Mouse (Mus musculus) liver, embryonic 14.5 days (tissue): ENCODE results near the gene Thrap3. TPM values are rescaled to one million over a fixed set of nuclear protein-coding genes. Genes with fewer than 3 reads are reported as not detected.
"Not testable (repeated sequence)": the region's sequence is repeated elsewhere in the genome, so short reads cannot be mapped to it uniquely, and the experiment has no call there.

Source experiments
- ATAC-seq: fragments of 200-750 bp; cut with Nextera tagmentation; 2 replicates; pipeline ENCODE4 v1.8.0; 2017; ENCODE audit warnings: moderate number of reproducible peaks, mild to moderate bottlenecking, moderate library complexity; ENCODE audit not compliant: insufficient read depth
- DNase-seq, 3 experiments: peaks; one replicate each; pipeline ENCODE4 v3.0.0-alpha.2; 2012 to 2013; ENCODE audit warnings: low read depth in 3 of 3, low spot score in 3 of 3
- H3K27ac ChIP-seq: fragments of 300-500 bp; sonication (generic); 2 replicates; pipeline ENCODE4 v1.5.1; 2014; ENCODE audit warnings: moderate library complexity, mild to moderate bottlenecking, control low read depth, inconsistent platforms
- H3K27me3 ChIP-seq: fragments of 300-500 bp; sonication (generic); 2 replicates; pipeline ENCODE4 v1.6.1; 2014; ENCODE audit warnings: mild to moderate bottlenecking, low read length, moderate library complexity; ENCODE audit not compliant: control insufficient read depth, insufficient read depth
- H3K36me3 ChIP-seq: fragments of 300-500 bp; sonication (generic); replicated peaks from 2 replicates; pipeline ENCODE4 v1.6.1; 2014; ENCODE audit warnings: low read depth; ENCODE audit not compliant: control insufficient read depth, insufficient read depth
- H3K4me1 ChIP-seq, 2 experiments: fragments of 200-500 bp in 1 of 2; fragments of 300-500 bp in 1 of 2; sonication (generic) in 1 of 2; replicated peaks; 2 replicates each; pipeline ENCODE4 v1.6.1; 2012 to 2014; ENCODE audit warnings: antibody characterized with exemption in 1 of 2, inconsistent platforms in 1 of 2, low read length in 1 of 2; ENCODE audit not compliant: control insufficient read depth in 2 of 2, insufficient read depth in 2 of 2
- H3K4me2 ChIP-seq: fragments of 300-500 bp; sonication (generic); 2 replicates; pipeline ENCODE4 v1.6.1; 2014; ENCODE audit warnings: low read depth, mild to moderate bottlenecking, control low read depth, moderate library complexity
- H3K4me3 ChIP-seq, 2 experiments: fragments of 200-500 bp in 1 of 2; fragments of 300-500 bp in 1 of 2; sonication (generic) in 1 of 2; 2 replicates each; pipeline ENCODE4 v1.5.1; 2012 to 2014; ENCODE audit warnings: low read depth in 2 of 2, low read length in 2 of 2, mild to moderate bottlenecking in 2 of 2, control low read depth in 1 of 2, inconsistent platforms in 1 of 2, moderate library complexity in 1 of 2; ENCODE audit not compliant: insufficient read depth in 1 of 2
- H3K9ac ChIP-seq: fragments of 300-500 bp; sonication (generic); replicated peaks from 2 replicates; pipeline ENCODE4 v1.6.1; 2014; ENCODE audit warnings: mild to moderate bottlenecking, control low read depth, moderate library complexity
- H3K9me3 ChIP-seq: fragments of 300-500 bp; sonication (generic); 2 replicates; pipeline ENCODE4 v1.6.1; 2016; ENCODE audit warnings: low read length, mixed read lengths; ENCODE audit not compliant: control insufficient read depth
- CTCF ChIP-seq: IDR thresholded peaks from 2 replicates; pipeline ENCODE4 v1.5.1; 2016; ENCODE audit warnings: antibody characterized with exemption, low read depth, control low read depth
- EP300 ChIP-seq: IDR thresholded peaks from 2 replicates; pipeline ENCODE4 v1.6.1; 2016; ENCODE audit warnings: antibody characterized with exemption, low read depth
- WGBS: fragments of 180-500 bp; shearing (Covaris S2); extraction: QIAGEN DNeasy Blood & Tissue Kit; methylation state at CpG from one replicate; pipeline ENCODE4 v1.1.7; 2014; ENCODE audit not compliant: insufficient replicate concordance; 5-methylcytosine and 5-hydroxymethylcytosine counted together
- polyA plus RNA-seq, 2 experiments: library from polyadenylated mRNA; depleted of rRNA in 1 of 2; stranded (reverse) in 1 of 2; unstranded in 1 of 2; fragments of >200 nt; fragmentation: Nextera tagmentation in 1 of 2; extraction: Ambion mirVana in 1 of 2; gene quantifications; 2 replicates each; pipeline versions ENCODE4 v1.2.1 to v1.2.3; 2012 to 2014

The Thrap3 gene
- polyA plus RNA-seq, 2 experiments: 62.6 to 77.9 TPM

DNA sequence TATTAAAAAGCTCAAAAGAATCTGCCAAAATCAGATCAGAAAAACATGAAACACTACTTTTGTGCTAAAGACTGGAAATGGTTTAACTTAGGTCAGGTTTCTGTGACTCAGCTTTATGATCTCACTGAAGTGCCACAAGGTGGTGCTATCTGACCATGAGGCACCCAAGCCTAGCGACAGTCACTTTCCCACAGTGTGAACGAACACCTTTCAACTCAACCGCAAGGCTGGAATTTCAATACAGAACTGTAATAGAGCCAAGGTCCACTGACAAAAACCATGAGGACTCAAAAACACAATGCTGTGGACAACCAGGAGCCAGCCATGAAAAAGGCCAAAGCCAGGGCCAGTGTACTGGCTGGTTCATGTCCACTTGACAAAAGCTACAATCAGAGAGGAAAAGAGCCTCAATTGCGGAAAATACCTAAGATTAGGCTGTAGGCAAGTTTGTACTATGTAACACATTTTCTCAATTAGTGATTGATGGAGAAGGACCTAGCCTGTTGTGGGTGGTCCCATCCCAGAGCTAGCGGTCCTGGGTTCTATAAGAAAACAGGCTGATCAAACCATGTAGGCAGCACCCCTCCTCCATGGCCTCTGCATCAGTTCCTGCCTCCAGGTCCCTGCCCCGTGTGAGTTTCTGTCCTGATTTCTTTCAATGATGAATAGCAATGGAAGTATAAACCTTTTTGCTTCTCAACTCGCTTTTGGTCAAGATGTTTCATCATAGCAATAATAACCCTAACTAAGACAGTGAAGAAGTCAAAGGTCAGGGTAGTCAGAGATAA is 21.2 kb downstream of the Thrap3 start:
- ATAC-seq (peak; percentile 55; the same call in 1 of the 2 replicates), DNase-seq (peak in 1 of 3 experiments; percentile 38)
- Histone ChIP-seq H3K9me3 (no peaks in the 10 kb centered on the region), H3K4me1 (no peaks in the 10 kb centered on the region), H3K36me3 (peaks cover 83% of the 10 kb centered on the region), H3K4me3 (no peak overlapping the region), H3K27me3 (no peaks in the 10 kb centered on the region), H3K27ac (no peak overlapping the region), H3K4me2 (no peak overlapping the region), H3K9ac (no peak overlapping the region)
- peak; percentile 84 for TF ChIP-seq CTCF
- TF ChIP-seq EP300: no peak
- 67% methylated on average over 7 of the region's 7 CpGs for WGBS

DNA sequence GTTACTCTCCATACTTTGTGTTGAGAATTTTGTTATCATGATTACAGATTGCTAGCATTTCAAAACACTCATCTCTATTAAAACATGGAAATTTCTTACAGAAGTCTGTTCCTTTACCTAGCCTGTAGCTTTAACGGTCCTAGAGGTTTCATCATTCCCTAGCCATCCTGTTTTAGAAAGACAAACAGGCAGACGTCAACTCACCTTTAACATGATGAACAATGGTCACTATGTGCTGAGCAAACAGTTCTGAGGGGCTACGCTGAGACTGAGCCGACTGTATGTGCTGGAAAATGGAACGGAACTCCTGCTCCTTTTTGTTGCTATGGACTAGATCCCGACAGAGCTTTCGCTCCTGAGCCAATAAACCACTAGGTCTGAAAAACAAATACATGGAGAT is 26.6 kb downstream of the Thrap3 start:
- not testable (repeated sequence) for DNase-seq, H3K4me1 ChIP-seq, H3K9me3 ChIP-seq, ATAC-seq, H3K27me3 ChIP-seq, H3K9ac ChIP-seq, H3K4me2 ChIP-seq, H3K4me3 ChIP-seq, H3K27ac ChIP-seq
- peaks cover 90% of the 10 kb centered on the region for H3K36me3 ChIP-seq
- WGBS: 74% methylated on average over 7 of the region's 7 CpGs

DNA sequence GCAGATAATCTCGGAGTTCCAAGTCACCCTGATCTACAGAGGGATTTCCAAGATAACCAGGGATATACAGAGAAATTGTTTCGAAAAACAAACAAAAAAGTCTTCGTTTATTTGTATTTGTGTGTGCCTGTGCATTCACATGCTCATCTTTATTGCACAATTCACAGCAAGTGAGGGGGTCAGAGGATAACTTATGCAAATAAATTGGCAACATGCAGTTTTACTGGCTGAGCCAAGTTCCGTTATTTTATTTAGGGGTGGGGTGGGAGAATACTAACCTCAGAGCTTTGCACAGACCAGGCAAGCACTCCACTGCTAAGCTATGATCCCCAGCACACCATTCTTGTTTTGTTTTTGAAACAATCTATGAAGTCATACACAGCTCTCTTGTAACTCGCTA is 28.8 kb downstream of the Thrap3 start:
- Histone ChIP-seq H3K9ac (no peak overlapping the region), H3K4me3 (no peak overlapping the region), H3K4me2 (no peak overlapping the region), H3K36me3 (peaks cover 90% of the 10 kb centered on the region), H3K4me1 (no peaks in the 10 kb centered on the region), H3K27me3 (no peaks in the 10 kb centered on the region), H3K27ac (no peak overlapping the region), H3K9me3 (no peaks in the 10 kb centered on the region)
- DNase-seq (no peak), ATAC-seq (no peak)
- 80% methylated on average over 5 of the region's 5 CpGs for WGBS
- TF ChIP-seq CTCF: no peak
- TF ChIP-seq EP300: no peak

DNA sequence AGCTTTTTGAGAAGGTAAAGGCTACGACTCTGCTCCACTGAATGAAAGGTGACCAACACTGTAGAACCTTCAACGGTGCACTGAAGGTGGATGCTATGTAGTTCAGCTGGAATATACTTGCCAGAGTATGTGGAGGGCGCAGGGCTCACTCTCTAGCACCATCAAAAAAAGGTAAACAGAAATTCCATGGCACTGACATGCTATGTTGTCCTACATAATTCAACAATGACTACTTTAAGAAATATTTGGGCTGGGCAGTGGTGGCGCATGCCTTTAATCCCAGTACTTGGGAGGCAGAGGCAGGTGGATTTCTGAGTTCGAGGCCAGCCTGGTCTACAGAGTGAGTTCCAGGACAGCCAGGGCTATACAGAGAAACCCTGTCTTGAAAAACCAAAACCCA is 31.8 kb downstream of the Thrap3 start:
- not testable (repeated sequence) for DNase-seq, H3K27ac ChIP-seq, H3K4me3 ChIP-seq, H3K9me3 ChIP-seq, ATAC-seq, H3K27me3 ChIP-seq, H3K4me1 ChIP-seq, H3K4me2 ChIP-seq, H3K9ac ChIP-seq
- peaks cover 93% of the 10 kb centered on the region for H3K36me3 ChIP-seq
- WGBS: 86% methylated on average over 5 of the region's 5 CpGs

DNA sequence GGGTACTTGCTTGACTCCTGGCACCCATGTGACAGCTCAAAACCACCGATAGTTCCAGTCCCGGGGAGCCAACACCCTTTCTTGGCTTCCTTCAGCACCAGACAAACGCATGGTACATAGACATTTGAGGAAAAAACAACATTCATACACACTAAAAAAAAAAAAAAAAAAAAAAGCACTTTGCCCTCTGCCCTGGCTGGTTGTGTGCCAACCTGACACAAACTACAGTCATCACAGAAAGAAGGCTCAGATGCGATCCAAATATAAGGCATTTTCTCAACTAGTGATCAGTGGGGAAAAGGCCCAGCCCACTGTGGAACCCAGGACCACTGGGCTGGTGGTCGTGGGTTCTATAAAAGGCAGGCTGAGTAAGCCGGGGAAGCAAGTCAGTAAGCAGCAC is 33.7 kb downstream of the Thrap3 start:
- H3K36me3 ChIP-seq: peaks cover 80% of the 10 kb centered on the region
- DNase-seq (no peak), ATAC-seq (no peak)
- no peak overlapping the region for H3K27ac ChIP-seq
- H3K27me3 ChIP-seq: no peaks in the 10 kb centered on the region
- H3K9me3 ChIP-seq: no peaks in the 10 kb centered on the region
- WGBS: 75% methylated on average over 6 of the region's 6 CpGs
- no peak overlapping the region for H3K4me3 ChIP-seq
- no peak overlapping the region for H3K4me2 ChIP-seq
- H3K9ac ChIP-seq: no peak overlapping the region
- peaks cover 0 to under 1% of the 10 kb centered on the region in 2 experiments; a peak in 1 of 4 replicates for H3K4me1 ChIP-seq
- no peak for TF ChIP-seq EP300
- TF ChIP-seq CTCF: no peak
